ENCODE assay signal across 25 mouse cellular contexts in genomic region chr1:92805181-92805580, GRCm38 (mm10).
"Had no signal": no experiment of that assay in that cellular context is flagged by ENCODE, and none has a peak within 500 bp of the region (broad histone marks: within the 10 kb centered on the region; RNA-seq: fewer than 3 reads in every experiment).

No protein-coding gene starts in this region.

- H3K27me3 ChIP-seq: heart, embryonic 15.5 days; hindbrain, embryonic 13.5 days; hindbrain, embryonic 15.5 days; kidney, embryonic 15.5 days; limb, embryonic 13.5 days; limb, embryonic 15.5 days; liver, embryonic 12.5 days had no signal

- H3K4me2 ChIP-seq: heart, embryonic 11.5 days; heart, embryonic 13.5 days; heart, embryonic 15.5 days; hindbrain, embryonic 13.5 days; hindbrain, embryonic 15.5 days; kidney, embryonic 15.5 days; limb, embryonic 13.5 days; limb, embryonic 15.5 days; liver, embryonic 12.5 days had no signal

- H3K9me3 ChIP-seq: heart, embryonic 15.5 days; hindbrain, embryonic 15.5 days; kidney, embryonic 15.5 days; limb, embryonic 15.5 days had no signal

- ATAC-seq: hindbrain, postnatal 0 days; intestine, embryonic 16.5 days; liver, embryonic 12.5 days had no signal

- H3K4me1 ChIP-seq: heart, embryonic 13.5 days; heart, embryonic 15.5 days; hindbrain, embryonic 13.5 days; hindbrain, embryonic 15.5 days; kidney, embryonic 15.5 days; limb, embryonic 13.5 days; limb, embryonic 15.5 days; liver, embryonic 12.5 days had no signal

- H3K27ac ChIP-seq: heart, adult 2 months; heart, embryonic 13.5 days; heart, embryonic 15.5 days; hindbrain, embryonic 13.5 days; hindbrain, embryonic 15.5 days; hindbrain, postnatal 0 days; kidney, embryonic 15.5 days; kidney, postnatal 0 days; limb, embryonic 13.5 days; limb, embryonic 15.5 days; liver, embryonic 12.5 days; liver, embryonic 14.5 days had no signal

- H3K36me3 ChIP-seq: heart, embryonic 13.5 days; heart, embryonic 15.5 days; hindbrain, embryonic 13.5 days; hindbrain, embryonic 15.5 days; kidney, embryonic 15.5 days; limb, embryonic 13.5 days; limb, embryonic 15.5 days; liver, embryonic 12.5 days had no signal

- H3K9ac ChIP-seq: heart, embryonic 13.5 days; heart, embryonic 15.5 days; hindbrain, embryonic 13.5 days; hindbrain, embryonic 15.5 days; kidney, embryonic 15.5 days; limb, embryonic 13.5 days; limb, embryonic 15.5 days; liver, embryonic 12.5 days; liver, embryonic 14.5 days had no signal

- DNase-seq: gastrocnemius, postnatal 14 days; gastrocnemius, postnatal 36 days; heart, adult 11 months; heart, adult 2 months; heart, postnatal 14 days; heart, postnatal 36 days; kidney, adult 11 months; kidney, adult 2 months; kidney, adult 9 months; kidney, postnatal 14 days; kidney, postnatal 36 days; left cerebral cortex, postnatal 4 days had no signal

- H3K4me3 ChIP-seq: heart, adult 2 months; heart, embryonic 13.5 days; heart, embryonic 15.5 days; hindbrain, embryonic 13.5 days; hindbrain, embryonic 15.5 days; kidney, embryonic 15.5 days; limb, embryonic 13.5 days; limb, embryonic 15.5 days; liver, embryonic 12.5 days had no signal
